Mouse (Mus musculus) kidney, postnatal 14 days (tissue): ENCODE measurements around the gene Supt6.
"Not testable (repeated sequence)": the region's sequence is repeated elsewhere in the genome, so short reads cannot be mapped to it uniquely, and the experiment has no call there.

ENCODE experiments used
- DNase-seq: peaks from one replicate; pipeline ENCODE4 v3.0.0; 2022; ENCODE audit warnings: mixed read lengths

Gene Supt6

GRCm38 (mm10) chr11:78245627-78246317 is at the start of gene Supt6, which contains the start of gene Sdf2:
TSS of gene Supt6 (minus strand) at chr11:78245987.
TSS of gene Sdf2 (plus strand) at chr11:78245746.
- DNase-seq = peak; percentile 93

GRCm38 (mm10) chr11:78294585-78294984 is 48.8 kb upstream of the Supt6 start:
- no peak for DNase-seq

- no peak for DNase-seq
Measured at GRCm38 (mm10) chr11:78290654-78291053, 44.9 kb upstream of the Supt6 start, which contains the start of gene BC030499. TSS of gene BC030499 (plus strand) at chr11:78290841.

GRCm38 (mm10) chr11:78289146-78289763 is 43.5 kb upstream of the Supt6 start:
- DNase-seq = no peak

GRCm38 (mm10) chr11:78279586-78279985 is 33.8 kb upstream of the Supt6 start:
- DNase-seq = no peak

GRCm38 (mm10) chr11:78278853-78279252 is 33.1 kb upstream of the Supt6 start:
- no peak for DNase-seq

- not testable (repeated sequence) for DNase-seq
Measured at GRCm38 (mm10) chr11:78276169-78276568, 30.4 kb upstream of the Supt6 start.

- peak; percentile 25 for DNase-seq
Measured at GRCm38 (mm10) chr11:78275596-78275995, 29.8 kb upstream of the Supt6 start.

- DNase-seq = no peak
Measured at GRCm38 (mm10) chr11:78271986-78272385, 26.2 kb upstream of the Supt6 start.

- no peak for DNase-seq
Measured at GRCm38 (mm10) chr11:78265571-78265970, 19.8 kb upstream of the Supt6 start.

- DNase-seq = peak; percentile 64
Measured at GRCm38 (mm10) chr11:78262550-78262949, 16.8 kb upstream of the Supt6 start.

- peak; percentile 97 for DNase-seq
Measured at GRCm38 (mm10) chr11:78261380-78262352, 15.9 kb upstream of the Supt6 start, which contains the start of gene 2610507B11Rik. TSS of gene 2610507B11Rik (plus strand) at chr11:78261752.

- DNase-seq = no peak
Measured at GRCm38 (mm10) chr11:78260489-78261258, 14.9 kb upstream of the Supt6 start.

GRCm38 (mm10) chr11:78256618-78257017 is 10.8 kb upstream of the Supt6 start:
- DNase-seq = peak; percentile 35

- no peak for DNase-seq
Measured at GRCm38 (mm10) chr11:78247727-78248140, 1.9 kb upstream of the Supt6 start.

GRCm38 (mm10) chr11:78247012-78247348 is 1.2 kb upstream of the Supt6 start:
- no peak for DNase-seq

- no peak for DNase-seq
Measured at GRCm38 (mm10) chr11:78246318-78247011, 678 bp upstream of the Supt6 start.

- no peak for DNase-seq
Measured at GRCm38 (mm10) chr11:78245261-78245626, 543 bp downstream of the Supt6 start.

GRCm38 (mm10) chr11:78240193-78240857 is 5.5 kb downstream of the Supt6 start:
- DNase-seq = no peak

- DNase-seq = no peak
Measured at GRCm38 (mm10) chr11:78231518-78231917, 14.3 kb downstream of the Supt6 start.

GRCm38 (mm10) chr11:78223586-78223985 is 22.2 kb downstream of the Supt6 start:
- no peak for DNase-seq
